Mouse (Mus musculus) forebrain, postnatal 0 days (tissue): Measurements from ENCODE around the gene Syce1. TPM values are rescaled to one million over a fixed set of nuclear protein-coding genes. Genes with fewer than 3 reads are reported as not detected.
A peak's percentile ranks its signal among the peaks of the same experiment; 100 is the strongest.

Experiments used
- ATAC-seq: fragments of 200-750 bp; cut with Nextera tagmentation; 2 replicates; pipeline ENCODE4 v1.8.0; 2017; ENCODE audit warnings: mild to moderate bottlenecking, moderate library complexity
- DNase-seq: peaks from one replicate; pipeline ENCODE4 v3.0.0-alpha.2; 2015
- H3K27ac ChIP-seq: fragments of 300-500 bp; sonication (generic); 2 replicates; pipeline ENCODE4 v1.5.1; 2014; ENCODE audit warnings: low read depth, mild to moderate bottlenecking, antibody characterized with exemption, low read length, moderate library complexity, mixed read lengths
- H3K27me3 ChIP-seq: fragments of 300-500 bp; sonication (generic); 2 replicates; pipeline ENCODE4 v1.6.1; 2014; ENCODE audit warnings: mild to moderate bottlenecking, low read length, mixed read lengths; ENCODE audit not compliant: insufficient read depth
- H3K36me3 ChIP-seq: fragments of 300-500 bp; sonication (generic); 2 replicates; pipeline ENCODE4 v1.6.1; 2014; ENCODE audit warnings: mild to moderate bottlenecking, moderate library complexity; ENCODE audit not compliant: insufficient read depth
- H3K4me1 ChIP-seq: fragments of 300-500 bp; sonication (generic); 2 replicates; pipeline ENCODE4 v1.6.1; 2014; ENCODE audit warnings: antibody characterized with exemption; ENCODE audit not compliant: insufficient read depth
- H3K4me2 ChIP-seq: fragments of 300-500 bp; sonication (generic); 2 replicates; pipeline ENCODE4 v1.6.1; 2014; ENCODE audit warnings: low read depth, mild to moderate bottlenecking, moderate library complexity
- H3K4me3 ChIP-seq: fragments of 300-500 bp; sonication (generic); 2 replicates; pipeline ENCODE4 v1.5.1; 2014; ENCODE audit warnings: low read depth, low read length, mixed read lengths
- H3K9ac ChIP-seq: fragments of 300-500 bp; sonication (generic); 2 replicates; pipeline ENCODE4 v1.6.1; 2014; ENCODE audit warnings: mild to moderate bottlenecking
- H3K9me3 ChIP-seq: fragments of 300-500 bp; sonication (generic); 2 replicates; pipeline ENCODE4 v1.6.1; 2016; ENCODE audit warnings: low read length
- CTCF ChIP-seq: sonication (generic); IDR thresholded peaks from 2 replicates; pipeline ENCODE4 v1.5.1; 2016; ENCODE audit warnings: antibody characterized with exemption, control low read depth, low read depth
- WGBS: fragments of 180-500 bp; shearing (Covaris S2); extraction: QIAGEN DNeasy Blood & Tissue Kit; methylation state at CpG from one replicate; pipeline ENCODE4 v1.1.7; 2014; 5-methylcytosine and 5-hydroxymethylcytosine counted together
- polyA plus RNA-seq: library from polyadenylated mRNA; unstranded; fragments of >200 nt; fragmentation: Nextera tagmentation; extraction: Ambion mirVana; gene quantifications from 2 replicates; pipeline ENCODE4 v1.2.1, GENCODE M21; 2015
- total RNA-seq: library from RNA; depleted of rRNA; stranded (reverse); fragments of >200 nt; gene quantifications from 2 replicates; pipeline ENCODE4 v1.2.3, GENCODE M21; 2014

Gene Syce1
- total and polyA plus RNA-seq, 2 experiments from 2014 or later: 0.30 TPM; not detected in 1

GRCm38 (mm10) chr7:140828171-140828881, 40.7 kb upstream of the Syce1 start:
- no peaks in the 10 kb centered on the region for H3K9me3 ChIP-seq
- no peaks in the 10 kb centered on the region; the same call in 1 of the 2 replicates for H3K27me3 ChIP-seq
- no peak overlapping the region for H3K9ac ChIP-seq
- peak overlapping the region; percentile 13; the same call in 1 of the 2 replicates for H3K4me2 ChIP-seq
- peak; percentile 78 for TF ChIP-seq CTCF
- H3K36me3 ChIP-seq: no peaks in the 10 kb centered on the region
- ATAC-seq (peak; percentile 87), DNase-seq (peak; percentile 76)
- H3K4me3 ChIP-seq: no peak overlapping the region
- WGBS: 38% methylated on average over 8 of the region's 8 CpGs
- H3K4me1 ChIP-seq: no peaks in the 10 kb centered on the region
- no peak overlapping the region for H3K27ac ChIP-seq

- ATAC-seq: no peak
- no peak for DNase-seq
- H3K27ac ChIP-seq: no peak overlapping the region
- TF ChIP-seq CTCF: no peak
- no peaks in the 10 kb centered on the region for H3K4me1 ChIP-seq
- no peak overlapping the region for H3K4me2 ChIP-seq
- no peak overlapping the region for H3K4me3 ChIP-seq
- H3K27me3 ChIP-seq: no peaks in the 10 kb centered on the region; the same call in 1 of the 2 replicates
- H3K9ac ChIP-seq: no peak overlapping the region
- H3K36me3 ChIP-seq: no peaks in the 10 kb centered on the region
- H3K9me3 ChIP-seq: no peaks in the 10 kb centered on the region
- 95% methylated on average over 4 of the region's 4 CpGs for WGBS
Measured at GRCm38 (mm10) chr7:140822731-140823130, 35.1 kb upstream of the Syce1 start.

GRCm38 (mm10) chr7:140821653-140822329, 34.1 kb upstream of the Syce1 start, which contains the start of gene Zfp941:
Gene Zfp941 (minus strand): TSS chr7:140822178.
- H3K4me2 ChIP-seq: peak within 1 kb of the TSS; percentile 65
- ATAC-seq: peak; percentile 94
- H3K9me3 ChIP-seq: no peaks in the 10 kb centered on the region
- DNase-seq: peak; percentile 89
- peak within 1 kb of the TSS; percentile 76 for H3K9ac ChIP-seq
- peak within 1 kb of the TSS; percentile 46 for H3K4me3 ChIP-seq
- H3K4me1 ChIP-seq: no peaks in the 10 kb centered on the region
- TF ChIP-seq CTCF: no peak
- H3K27ac ChIP-seq: peak within 1 kb of the TSS; percentile 91
- H3K27me3 ChIP-seq: no peaks in the 10 kb centered on the region; the same call in 1 of the 2 replicates
- H3K36me3 ChIP-seq: no peaks in the 10 kb centered on the region
- 3% methylated on average over 21 of the region's 21 CpGs for WGBS

GRCm38 (mm10) chr7:140821305-140821652, 33.6 kb upstream of the Syce1 start:
- peak; percentile 65 for ATAC-seq
- H3K4me3 ChIP-seq: peak overlapping the region; percentile 46
- peak overlapping the region; percentile 76 for H3K9ac ChIP-seq
- DNase-seq: no peak
- no peaks in the 10 kb centered on the region for H3K36me3 ChIP-seq
- no peaks in the 10 kb centered on the region; the same call in 1 of the 2 replicates for H3K27me3 ChIP-seq
- H3K9me3 ChIP-seq: no peaks in the 10 kb centered on the region
- peak overlapping the region; percentile 65 for H3K4me2 ChIP-seq
- no peak for TF ChIP-seq CTCF
- WGBS: 23% methylated on average over 5 of the region's 5 CpGs
- peak overlapping the region; percentile 91 for H3K27ac ChIP-seq
- no peaks in the 10 kb centered on the region for H3K4me1 ChIP-seq

GRCm38 (mm10) chr7:140820173-140820572, 32.5 kb upstream of the Syce1 start:
- H3K9me3 ChIP-seq: no peaks in the 10 kb centered on the region
- TF ChIP-seq CTCF: no peak
- H3K36me3 ChIP-seq: no peaks in the 10 kb centered on the region
- H3K27me3 ChIP-seq: no peaks in the 10 kb centered on the region
- H3K4me3 ChIP-seq: no peak overlapping the region
- H3K4me1 ChIP-seq: no peaks in the 10 kb centered on the region
- H3K4me2 ChIP-seq: no peak overlapping the region
- no peak overlapping the region for H3K9ac ChIP-seq
- 67% methylated on average over 4 of the region's 4 CpGs for WGBS
- DNase-seq (no peak), ATAC-seq (no peak)
- no peak overlapping the region for H3K27ac ChIP-seq

- H3K36me3 ChIP-seq: peaks cover 17% of the 10 kb centered on the region
- H3K9me3 ChIP-seq: no peaks in the 10 kb centered on the region
- no peak overlapping the region for H3K4me2 ChIP-seq
- TF ChIP-seq CTCF: no peak
- H3K4me3 ChIP-seq: no peak overlapping the region
- no peaks in the 10 kb centered on the region for H3K4me1 ChIP-seq
- no peak overlapping the region for H3K9ac ChIP-seq
- no peaks in the 10 kb centered on the region for H3K27me3 ChIP-seq
- WGBS: 91% methylated on average over 12 of the region's 12 CpGs
- no peak for ATAC-seq
- no peak overlapping the region for H3K27ac ChIP-seq
- no peak for DNase-seq
Measured at GRCm38 (mm10) chr7:140812850-140813249, 25.2 kb upstream of the Syce1 start.

GRCm38 (mm10) chr7:140811714-140812113, 24.1 kb upstream of the Syce1 start:
- H3K9me3 ChIP-seq: no peaks in the 10 kb centered on the region
- WGBS: 78% methylated on average over 13 of the region's 13 CpGs
- H3K27ac ChIP-seq: no peak overlapping the region
- no peak overlapping the region for H3K4me2 ChIP-seq
- ATAC-seq: peak; percentile 48; the same call in 1 of the 2 replicates
- no peak for TF ChIP-seq CTCF
- H3K4me1 ChIP-seq: no peaks in the 10 kb centered on the region
- peaks cover 17% of the 10 kb centered on the region for H3K36me3 ChIP-seq
- DNase-seq: peak; percentile 9
- H3K27me3 ChIP-seq: no peaks in the 10 kb centered on the region
- H3K9ac ChIP-seq: no peak overlapping the region
- H3K4me3 ChIP-seq: no peak overlapping the region
